Mouse (Mus musculus) CH12.LX (cell line): ENCODE results near the gene Dnm3. TPM values are rescaled to one million over a fixed set of nuclear protein-coding genes. Genes with fewer than 3 reads are reported as not detected.

Experiments
- DNase-seq: peaks from one replicate; pipeline ENCODE4 v3.0.0-alpha.2; 2013; ENCODE audit errors: extremely low read depth
- H3K27ac ChIP-seq: 2 replicates; pipeline ENCODE4 v1.5.1; 2012; ENCODE audit warnings: low read depth, mild to moderate bottlenecking, control low read depth, moderate library complexity; ENCODE audit not compliant: insufficient read depth
- H3K27me3 ChIP-seq: replicated peaks from 2 replicates; pipeline ENCODE3; 2012; ENCODE audit warnings: inconsistent platforms
- H3K36me3 ChIP-seq, 2 experiments: replicated peaks in 1 of 2; 2 replicates each; pipeline versions ENCODE3 to v1.6.1; 2012; ENCODE audit warnings: inconsistent platforms in 1 of 2, low read length in 1 of 2, mild to moderate bottlenecking in 1 of 2, mixed read lengths in 1 of 2, moderate library complexity in 1 of 2; ENCODE audit not compliant: control insufficient read depth in 1 of 2, insufficient read depth in 1 of 2
- H3K4me1 ChIP-seq, 2 experiments: 2 replicates each; pipeline ENCODE4 v1.6.1; 2012; ENCODE audit warnings: inconsistent platforms in 1 of 2, moderate library complexity in 1 of 2; ENCODE audit not compliant: insufficient read depth in 2 of 2, control insufficient read depth in 1 of 2
- H3K4me2 ChIP-seq: 2 replicates; pipeline ENCODE4 v1.6.1; 2012; ENCODE audit warnings: low read depth, mild to moderate bottlenecking, control low read depth; ENCODE audit not compliant: poor library complexity, insufficient read depth, severe bottlenecking
- H3K4me3 ChIP-seq, 3 experiments: fragments of 150-350 bp in 1 of 3; sonication (generic) in 1 of 3; replicated peaks in 1 of 3; 2 replicates each; pipeline versions ENCODE3 to v1.5.1; 2011 to 2012; ENCODE audit warnings: low read depth in 2 of 3, low read length in 2 of 3, mild to moderate bottlenecking in 2 of 3, moderate library complexity in 2 of 3, control low read depth in 1 of 3, improper control_type of control experiment in 1 of 3, inconsistent platforms in 1 of 3, mixed read lengths in 1 of 3; ENCODE audit not compliant: poor library complexity in 1 of 3
- H3K79me2 ChIP-seq: replicated peaks from 2 replicates; pipeline ENCODE4 v1.6.1; 2012; ENCODE audit warnings: mild to moderate bottlenecking, moderate library complexity; ENCODE audit not compliant: control insufficient read depth, poor library complexity, insufficient read depth, severe bottlenecking; ENCODE audit errors: extremely low read depth
- H3K9ac ChIP-seq: 2 replicates; pipeline ENCODE4 v1.6.1; 2012; ENCODE audit warnings: low read depth, mild to moderate bottlenecking, control low read depth, moderate library complexity; ENCODE audit not compliant: insufficient read depth
- H3K9me3 ChIP-seq: replicated peaks from 2 replicates; pipeline ENCODE3; 2012; ENCODE audit warnings: low read length, inconsistent platforms, mixed read lengths
- BHLHE40 ChIP-seq: IDR thresholded peaks from 2 replicates; pipeline ENCODE4 v1.6.1; 2011; ENCODE audit warnings: mild to moderate bottlenecking, low read depth, low read length, improper control_type of control experiment
- CHD1 ChIP-seq: IDR thresholded peaks from 2 replicates; pipeline ENCODE4 v1.6.1; 2012; ENCODE audit warnings: low read depth, low read length, improper control_type of control experiment, inconsistent platforms
- CHD2 ChIP-seq: IDR thresholded peaks from 2 replicates; pipeline ENCODE4 v1.6.1; 2011; ENCODE audit warnings: low read length, improper control_type of control experiment
- E2F4 ChIP-seq: IDR thresholded peaks from 2 replicates; pipeline ENCODE4 v1.6.1; 2011; ENCODE audit warnings: low read depth, low read length, improper control_type of control experiment; ENCODE audit not compliant: insufficient replicate concordance
- ETS1 ChIP-seq: conservative IDR thresholded peaks from 2 replicates; pipeline ENCODE4 v1.6.1; 2012; ENCODE audit warnings: low read depth, mild to moderate bottlenecking, inconsistent platforms, low read length, improper control_type of control experiment, moderate library complexity
- IRF4 ChIP-seq: IDR thresholded peaks from 2 replicates; pipeline ENCODE4 v1.6.1; 2014; ENCODE audit warnings: low read depth, mild to moderate bottlenecking, inconsistent platforms, low read length, improper control_type of control experiment
- JUN ChIP-seq: IDR thresholded peaks from 2 replicates; pipeline ENCODE4 v1.6.1; 2011; ENCODE audit warnings: low read depth, mild to moderate bottlenecking, low read length, improper control_type of control experiment, moderate library complexity; ENCODE audit not compliant: insufficient read depth
- KAT2A ChIP-seq: IDR thresholded peaks from 2 replicates; pipeline ENCODE4 v1.6.1; 2012; ENCODE audit warnings: low read length, improper control_type of control experiment, inconsistent platforms; ENCODE audit not compliant: insufficient replicate concordance
- MAFK ChIP-seq: IDR thresholded peaks from 2 replicates; pipeline ENCODE4 v1.6.1; 2011; ENCODE audit warnings: low read length, improper control_type of control experiment; ENCODE audit not compliant: insufficient replicate concordance
- MAX ChIP-seq: IDR thresholded peaks from 2 replicates; pipeline ENCODE4 v1.6.1; 2011; ENCODE audit warnings: low read length, improper control_type of control experiment
- MEF2A ChIP-seq: IDR thresholded peaks from 2 replicates; pipeline ENCODE4 v1.6.1; 2014; ENCODE audit warnings: low read depth, mild to moderate bottlenecking, inconsistent platforms, low read length, improper control_type of control experiment, borderline replicate concordance
- NRF1 ChIP-seq: IDR thresholded peaks from 2 replicates; pipeline ENCODE4 v1.6.1; 2014; ENCODE audit warnings: low read depth, mild to moderate bottlenecking, inconsistent platforms, low read length, improper control_type of control experiment, moderate library complexity
- RAD21 ChIP-seq: IDR thresholded peaks from 2 replicates; pipeline ENCODE4 v1.6.1; 2011; ENCODE audit warnings: low read depth, mild to moderate bottlenecking, low read length, improper control_type of control experiment, moderate library complexity
- RCOR1 ChIP-seq: conservative IDR thresholded peaks from 2 replicates; pipeline ENCODE4 v1.6.1; 2012; ENCODE audit warnings: low read depth, mild to moderate bottlenecking, inconsistent platforms, low read length, improper control_type of control experiment
- SIN3A ChIP-seq: IDR thresholded peaks from 2 replicates; pipeline ENCODE4 v1.6.1; 2012; ENCODE audit warnings: low read length, improper control_type of control experiment, inconsistent platforms
- SMC3 ChIP-seq: IDR thresholded peaks from 2 replicates; pipeline ENCODE4 v1.6.1; 2011; ENCODE audit warnings: low read depth, low read length, improper control_type of control experiment
- TBP ChIP-seq: conservative IDR thresholded peaks from 2 replicates; pipeline ENCODE4 v1.6.1; 2011; ENCODE audit warnings: low read depth, low read length, improper control_type of control experiment
- ZMIZ1 ChIP-seq: IDR thresholded peaks from 2 replicates; pipeline ENCODE4 v1.6.1; 2012; ENCODE audit warnings: low read depth, mild to moderate bottlenecking, inconsistent platforms, low read length, improper control_type of control experiment
- ZNF384 ChIP-seq: IDR thresholded peaks from 2 replicates; pipeline ENCODE4 v1.6.1; 2012; ENCODE audit warnings: low read depth, low read length, improper control_type of control experiment, inconsistent platforms
- dilution Hi-C: fragments of 300-500 bp; cut with MboI; formaldehyde crosslinking; loops from 2 replicates; pipeline ENCODE4 v1.14.3; 2020; ENCODE audit warnings: low sequenced_read_pairs; ENCODE audit not compliant: extremely low pct_unique_long_range_greater_than_20kb, extremely low pct_ligation_motif_present
- in situ Hi-C: fragments of 300-500 bp; cut with MboI; formaldehyde crosslinking; loops from 3 replicates; pipeline ENCODE4 v1.14.3; 2019; ENCODE audit warnings: low sequenced_read_pairs, low pct_ligation_motif_present, low pct_unique_long_range_greater_than_20kb, mixed read lengths
- polyA plus RNA-seq: library from polyadenylated mRNA; unstranded; fragments of >175 nt; gene quantifications from 2 replicates; pipeline ENCODE4 v1.2.1, GENCODE M21; 2012; ENCODE audit warnings: low read depth; ENCODE audit not compliant: insufficient read length
- total RNA-seq, 2 experiments: library from RNA; depleted of rRNA; stranded (reverse); fragments of 300-350 nt in 1 of 2; fragments of >200 nt in 1 of 2; gene quantifications; 2 replicates each; pipeline ENCODE4 v1.2.3; 2012 to 2014

Dnm3 gene
- total and polyA plus RNA-seq, 3 experiments = 3.6 to 9.5 (median 6.9) TPM

DNA sequence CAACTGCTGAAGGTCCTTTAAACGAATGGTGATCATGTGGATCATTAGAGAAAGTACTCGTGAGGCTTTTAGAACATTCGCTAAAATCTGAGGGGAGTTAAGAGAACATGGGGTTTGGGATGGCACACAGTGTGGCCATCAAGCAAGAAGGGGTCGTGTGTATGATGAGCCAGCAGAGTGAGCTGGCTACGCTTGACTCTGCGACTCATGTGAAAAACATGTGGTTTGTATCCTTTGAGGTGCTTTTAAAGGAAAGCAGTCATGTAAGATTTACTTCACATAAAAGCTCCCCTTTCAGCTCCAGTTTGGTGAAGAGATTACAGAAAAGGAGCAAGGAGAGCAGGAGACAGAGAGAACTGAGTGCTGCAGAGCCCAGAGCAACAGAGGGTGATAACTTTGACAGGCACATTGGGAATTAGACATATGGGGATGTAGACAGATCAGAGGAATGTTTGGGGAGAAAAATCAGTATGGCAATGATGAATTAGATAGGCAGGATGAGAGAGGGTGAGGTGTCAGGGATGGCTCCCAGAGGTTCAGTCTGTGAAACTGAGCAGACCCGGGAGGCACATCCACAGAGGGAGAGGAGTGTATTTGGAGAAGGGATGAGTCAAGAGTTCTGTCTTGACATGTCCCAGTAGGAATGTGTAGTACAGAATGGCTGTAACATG, 234.7 kb downstream of the Dnm3 start:
- no peaks in the 10 kb centered on the region for H3K4me1 ChIP-seq
- TF ChIP-seq ZMIZ1 (no peak), IRF4 (no peak), CHD1 (no peak), ZNF384 (no peak), JUN (no peak), TBP (no peak), E2F4 (no peak), BHLHE40 (no peak), MAFK (no peak), MAX (no peak), RCOR1 (no peak), MEF2A (no peak), RAD21 (no peak), KAT2A (no peak), SMC3 (no peak), CHD2 (no peak), ETS1 (no peak), NRF1 (no peak)

GRCm38 (mm10) chr1:162240720-162241119, 237.1 kb downstream of the Dnm3 start:
- no peak for TF ChIP-seq TBP
- no peak for TF ChIP-seq RAD21
- no peak for TF ChIP-seq SIN3A
- TF ChIP-seq MAX = no peak
- H3K27me3 ChIP-seq = no peaks in the 10 kb centered on the region
- dilution Hi-C loops = no loop called here
- H3K4me2 ChIP-seq = no peak overlapping the region
- 0 out of 4 replicates have a peak, but pooled peaks cover 0 to 2% of the 10 kb centered on the region in 2 experiments for H3K4me1 ChIP-seq
- no peaks in the 10 kb centered on the region for H3K9me3 ChIP-seq
- no peaks in the 10 kb centered on the region for H3K36me3 ChIP-seq
- H3K79me2 ChIP-seq = no peaks in the 10 kb centered on the region
- H3K27ac ChIP-seq = no peak overlapping the region
- in situ Hi-C loops = no loop called here
- H3K9ac ChIP-seq = no peak overlapping the region
- no peak overlapping the region for H3K4me3 ChIP-seq
- DNase-seq = no peak

More for the DNA sequence above, 234.7 kb downstream of the Dnm3 start:
- Histone ChIP-seq H3K9ac (no peak overlapping the region), H3K9me3 (no peaks in the 10 kb centered on the region), H3K79me2 (no peaks in the 10 kb centered on the region), H3K36me3 (no peaks in the 10 kb centered on the region), H3K4me3 (no peak overlapping the region), H3K27ac (no peak overlapping the region), H3K4me2 (no peak overlapping the region), H3K27me3 (no peaks in the 10 kb centered on the region)
- dilution Hi-C loops = no loop called here
- in situ Hi-C loops = no loop called here
- DNase-seq = no peak
